Mouse (Mus musculus): ENCODE measurements around the gene Ppp1r9a.

- TF ChIP-seq CTCF (IDR thresholded peaks at IDR 0.05; ENCODE audit: borderline replicate concordance, extremely low read depth, insufficient read depth, insufficient read length) (no peak), POLR2A (IDR thresholded peaks at IDR 0.05; ENCODE audit: borderline replicate concordance, extremely low read depth, insufficient read depth, insufficient read length, poor library complexity, severe bottlenecking) (no peak)
These were observed 117.3 kb downstream of the Ppp1r9a start for GRCm38 (mm10) chr6:5019969-5020368.
